Mouse (Mus musculus): ENCODE data around the gene Fam107b. TPM values are rescaled to one million over a fixed set of nuclear protein-coding genes. Genes with fewer than 3 reads are reported as not detected.

Fam107b gene
- polyA plus RNA-seq, 1 experiment from 2014 or later, result 43.9 TPM

- no peaks in the 10 kb centered on the region for H3K36me3 ChIP-seq
- H3K4me2 ChIP-seq (replicated peaks), result no peak overlapping the region
- WGBS, result 92% methylated on average over 4 of the region's 4 CpGs
- H3K9me3 ChIP-seq, result no peaks in the 10 kb centered on the region
- no peak overlapping the region for H3K4me3 ChIP-seq
- no peaks in the 10 kb centered on the region for H3K27me3 ChIP-seq
- H3K27ac ChIP-seq, result no peak overlapping the region
- ATAC-seq (ENCODE audit: insufficient number of reproducible peaks, insufficient read depth, low FRiP score, low TSS enrichment), result no peak
- no peaks in the 10 kb centered on the region for H3K4me1 ChIP-seq
- no peak overlapping the region for H3K9ac ChIP-seq
Measured at GRCm38 (mm10) chr2:3645741-3646140, 75.5 kb downstream of the Fam107b start.

- H3K4me3 ChIP-seq, result no peak overlapping the region
- H3K9me3 ChIP-seq, result no peaks in the 10 kb centered on the region
- ATAC-seq (ENCODE audit: insufficient number of reproducible peaks, insufficient read depth, low FRiP score, low TSS enrichment), result no peak
- no peaks in the 10 kb centered on the region for H3K36me3 ChIP-seq
- H3K27ac ChIP-seq, result no peak overlapping the region
- H3K4me2 ChIP-seq (replicated peaks), result no peak overlapping the region
- no peaks in the 10 kb centered on the region for H3K27me3 ChIP-seq
- no peak overlapping the region for H3K9ac ChIP-seq
- WGBS, result 76% methylated on average over 5 of the region's 5 CpGs
- no peaks in the 10 kb centered on the region for H3K4me1 ChIP-seq
Measured at GRCm38 (mm10) chr2:3649171-3649570, 78.9 kb downstream of the Fam107b start.

GRCm38 (mm10) chr2:3654606-3655005 is 84.3 kb downstream of the Fam107b start:
- 0 out of 2 replicates have a peak, but pooled peaks cover 7% of the 10 kb centered on the region for H3K4me1 ChIP-seq
- ATAC-seq (ENCODE audit: insufficient number of reproducible peaks, insufficient read depth, low FRiP score, low TSS enrichment), result no peak
- no peak overlapping the region for H3K4me3 ChIP-seq
- no peaks in the 10 kb centered on the region for H3K27me3 ChIP-seq
- no peak overlapping the region for H3K27ac ChIP-seq
- no peak overlapping the region for H3K9ac ChIP-seq
- H3K9me3 ChIP-seq, result no peaks in the 10 kb centered on the region
- no peak overlapping the region for H3K4me2 ChIP-seq (replicated peaks)
- no peaks in the 10 kb centered on the region for H3K36me3 ChIP-seq

GRCm38 (mm10) chr2:3656091-3656490 is 85.8 kb downstream of the Fam107b start:
- Histone ChIP-seq H3K4me2 (replicated peaks) (no peak overlapping the region), H3K4me1 (0 out of 2 replicates have a peak, but pooled peaks cover 7% of the 10 kb centered on the region), H3K4me3 (no peak overlapping the region), H3K9me3 (no peaks in the 10 kb centered on the region), H3K27me3 (no peaks in the 10 kb centered on the region), H3K36me3 (no peaks in the 10 kb centered on the region), H3K27ac (no peak overlapping the region), H3K9ac (no peak overlapping the region)
- ATAC-seq (ENCODE audit: insufficient number of reproducible peaks, insufficient read depth, low FRiP score, low TSS enrichment), result no peak
- 76% methylated on average over 3 of the region's 3 CpGs for WGBS

GRCm38 (mm10) chr2:3656834-3657233 is 86.5 kb downstream of the Fam107b start:
- 0 out of 2 replicates have a peak, but pooled peaks cover 7% of the 10 kb centered on the region for H3K4me1 ChIP-seq
- H3K27ac ChIP-seq, result no peak overlapping the region
- 92% methylated on average over 6 of the region's 6 CpGs for WGBS
- no peak overlapping the region for H3K4me3 ChIP-seq
- H3K9me3 ChIP-seq, result no peaks in the 10 kb centered on the region
- no peak overlapping the region for H3K9ac ChIP-seq
- H3K36me3 ChIP-seq, result no peaks in the 10 kb centered on the region
- no peak for ATAC-seq (ENCODE audit: insufficient number of reproducible peaks, insufficient read depth, low FRiP score, low TSS enrichment)
- no peak overlapping the region for H3K4me2 ChIP-seq (replicated peaks)
- no peaks in the 10 kb centered on the region for H3K27me3 ChIP-seq

GRCm38 (mm10) chr2:3657376-3657775 is 87.1 kb downstream of the Fam107b start:
- Histone ChIP-seq H3K27me3 (no peaks in the 10 kb centered on the region), H3K4me1 (0 out of 2 replicates have a peak, but pooled peaks cover 7% of the 10 kb centered on the region), H3K27ac (no peak overlapping the region), H3K9me3 (no peaks in the 10 kb centered on the region), H3K4me3 (no peak overlapping the region), H3K36me3 (no peaks in the 10 kb centered on the region), H3K4me2 (replicated peaks) (no peak overlapping the region), H3K9ac (no peak overlapping the region)
- WGBS, result 78% methylated on average over 5 of the region's 5 CpGs
- ATAC-seq (ENCODE audit: insufficient number of reproducible peaks, insufficient read depth, low FRiP score, low TSS enrichment), result no peak

- Histone ChIP-seq H3K9ac (no peak overlapping the region), H3K4me2 (replicated peaks) (no peak overlapping the region), H3K36me3 (no peaks in the 10 kb centered on the region), H3K9me3 (no peaks in the 10 kb centered on the region), H3K4me1 (0 out of 2 replicates have a peak, but pooled peaks cover 7% of the 10 kb centered on the region), H3K27ac (no peak overlapping the region), H3K27me3 (no peaks in the 10 kb centered on the region), H3K4me3 (no peak overlapping the region)
- ATAC-seq (ENCODE audit: insufficient number of reproducible peaks, insufficient read depth, low FRiP score, low TSS enrichment), result peak; percentile 28; the same call in 1 of the 2 replicates
- 63% methylated on average over 11 of the region's 11 CpGs for WGBS
Measured at GRCm38 (mm10) chr2:3657811-3658730, 87.8 kb downstream of the Fam107b start.

- Histone ChIP-seq H3K4me1 (0 out of 2 replicates have a peak, but pooled peaks cover 7% of the 10 kb centered on the region), H3K27ac (no peak overlapping the region), H3K27me3 (no peaks in the 10 kb centered on the region), H3K9ac (no peak overlapping the region), H3K9me3 (no peaks in the 10 kb centered on the region), H3K36me3 (no peaks in the 10 kb centered on the region), H3K4me3 (no peak overlapping the region), H3K4me2 (replicated peaks) (no peak overlapping the region)
- ATAC-seq (ENCODE audit: insufficient number of reproducible peaks, insufficient read depth, low FRiP score, low TSS enrichment), result no peak
- WGBS, result 25% methylated on average over 4 of the region's 4 CpGs
Measured at GRCm38 (mm10) chr2:3658900-3659299, 88.6 kb downstream of the Fam107b start.

GRCm38 (mm10) chr2:3659300-3659910 is 89.1 kb downstream of the Fam107b start:
- H3K4me3 ChIP-seq, result no peak overlapping the region
- no peaks in the 10 kb centered on the region for H3K9me3 ChIP-seq
- 0 out of 2 replicates have a peak, but pooled peaks cover 7% of the 10 kb centered on the region for H3K4me1 ChIP-seq
- H3K27me3 ChIP-seq, result no peaks in the 10 kb centered on the region
- no peak for ATAC-seq (ENCODE audit: insufficient number of reproducible peaks, insufficient read depth, low FRiP score, low TSS enrichment)
- H3K36me3 ChIP-seq, result no peaks in the 10 kb centered on the region
- H3K4me2 ChIP-seq (replicated peaks), result no peak overlapping the region
- no peak overlapping the region for H3K27ac ChIP-seq
- H3K9ac ChIP-seq, result no peak overlapping the region
- 40% methylated on average over 5 of the region's 5 CpGs for WGBS

- no peak overlapping the region for H3K9ac ChIP-seq
- H3K9me3 ChIP-seq, result no peaks in the 10 kb centered on the region
- no peak overlapping the region for H3K4me3 ChIP-seq
- H3K4me1 ChIP-seq, result no peaks in the 10 kb centered on the region
- 74% methylated on average over 6 of the region's 6 CpGs for WGBS
- H3K27me3 ChIP-seq, result no peaks in the 10 kb centered on the region
- H3K27ac ChIP-seq, result no peak overlapping the region
- H3K4me2 ChIP-seq (replicated peaks), result no peak overlapping the region
- no peak for ATAC-seq (ENCODE audit: insufficient number of reproducible peaks, insufficient read depth, low FRiP score, low TSS enrichment)
- no peaks in the 10 kb centered on the region for H3K36me3 ChIP-seq
Measured at GRCm38 (mm10) chr2:3664086-3664485, 93.8 kb downstream of the Fam107b start.

- WGBS, result 68% methylated on average over 3 of the region's 3 CpGs
- no peak overlapping the region for H3K4me3 ChIP-seq
- H3K9ac ChIP-seq, result no peak overlapping the region
- H3K4me1 ChIP-seq, result no peaks in the 10 kb centered on the region
- H3K27ac ChIP-seq, result no peak overlapping the region
- ATAC-seq (ENCODE audit: insufficient number of reproducible peaks, insufficient read depth, low FRiP score, low TSS enrichment), result no peak
- H3K27me3 ChIP-seq, result no peaks in the 10 kb centered on the region
- H3K9me3 ChIP-seq, result no peaks in the 10 kb centered on the region
- no peaks in the 10 kb centered on the region for H3K36me3 ChIP-seq
- H3K4me2 ChIP-seq (replicated peaks), result no peak overlapping the region
Measured at GRCm38 (mm10) chr2:3668682-3669081, 98.4 kb downstream of the Fam107b start.

- Histone ChIP-seq H3K36me3 (no peaks in the 10 kb centered on the region), H3K27ac (no peak overlapping the region), H3K4me1 (no peaks in the 10 kb centered on the region), H3K9me3 (no peaks in the 10 kb centered on the region), H3K27me3 (no peaks in the 10 kb centered on the region), H3K4me2 (replicated peaks) (no peak overlapping the region), H3K4me3 (no peak overlapping the region), H3K9ac (no peak overlapping the region)
- no peak for ATAC-seq (ENCODE audit: insufficient number of reproducible peaks, insufficient read depth, low FRiP score, low TSS enrichment)
- 63% methylated on average over 2 of the region's 2 CpGs for WGBS
Measured at GRCm38 (mm10) chr2:3669646-3670045, 99.4 kb downstream of the Fam107b start.

Measured in embryonic facial prominence, embryonic 12.5 days (tissue).